Mouse (Mus musculus) embryonic facial prominence, embryonic 14.5 days (tissue): ENCODE measurements around the gene P2rx5. TPM values are rescaled to one million over a fixed set of nuclear protein-coding genes. Genes with fewer than 3 reads are reported as not detected.

Experiments used
- ATAC-seq: fragments of 200-750 bp; cut with Nextera tagmentation; 2 replicates; pipeline ENCODE4 v1.8.0; 2017; ENCODE audit warnings: low read depth, moderate number of reproducible peaks, moderate TSS enrichment
- DNase-seq: peaks from one replicate; pipeline ENCODE4 v3.0.0-alpha.2; 2015; ENCODE audit warnings: low spot score
- H3K27ac ChIP-seq: fragments of 300-500 bp; sonication (generic); replicated peaks from 2 replicates; pipeline ENCODE4 v1.5.1; 2014; ENCODE audit warnings: low read depth, mild to moderate bottlenecking, low read length, moderate library complexity
- H3K27me3 ChIP-seq: fragments of 300-500 bp; sonication (generic); replicated peaks from 2 replicates; pipeline ENCODE4 v1.6.1; 2014; ENCODE audit warnings: low read length; ENCODE audit not compliant: control insufficient read depth, insufficient read depth
- H3K36me3 ChIP-seq: fragments of 300-500 bp; sonication (generic); 2 replicates; pipeline ENCODE4 v1.6.1; 2014; ENCODE audit warnings: low read length, mixed read lengths; ENCODE audit not compliant: control insufficient read depth, insufficient read depth
- H3K4me1 ChIP-seq: fragments of 300-500 bp; sonication (generic); 2 replicates; pipeline ENCODE4 v1.6.1; 2014; ENCODE audit warnings: antibody characterized with exemption, low read length; ENCODE audit not compliant: control insufficient read depth, insufficient read depth
- H3K4me2 ChIP-seq: fragments of 300-500 bp; sonication (generic); 2 replicates; pipeline ENCODE4 v1.6.1; 2014; ENCODE audit warnings: low read depth, mild to moderate bottlenecking, low read length, moderate library complexity, mixed read lengths
- H3K4me3 ChIP-seq: fragments of 300-500 bp; sonication (generic); 2 replicates; pipeline ENCODE4 v1.5.1; 2014; ENCODE audit warnings: low read depth, mild to moderate bottlenecking, low read length
- H3K9ac ChIP-seq: fragments of 300-500 bp; sonication (generic); 2 replicates; pipeline ENCODE4 v1.6.1; 2014; ENCODE audit warnings: low read depth, mild to moderate bottlenecking, low read length, moderate library complexity, mixed read lengths
- H3K9me3 ChIP-seq: fragments of 300-500 bp; sonication (generic); 2 replicates; pipeline ENCODE4 v1.6.1; 2016; ENCODE audit warnings: low read length; ENCODE audit not compliant: control insufficient read depth
- WGBS: fragments of 180-500 bp; shearing (Covaris S2); extraction: QIAGEN DNeasy Blood & Tissue Kit; methylation state at CpG from one replicate; pipeline ENCODE4 v1.1.7; 2014; 5-methylcytosine and 5-hydroxymethylcytosine counted together
- polyA plus RNA-seq: library from polyadenylated mRNA; unstranded; fragments of >200 nt; fragmentation: Nextera tagmentation; extraction: Ambion mirVana; gene quantifications from 2 replicates; pipeline ENCODE4 v1.2.1, GENCODE M21; 2014

The P2rx5 gene
- polyA plus RNA-seq, 1 experiment from 2014 or later: 1.8 TPM

DNA sequence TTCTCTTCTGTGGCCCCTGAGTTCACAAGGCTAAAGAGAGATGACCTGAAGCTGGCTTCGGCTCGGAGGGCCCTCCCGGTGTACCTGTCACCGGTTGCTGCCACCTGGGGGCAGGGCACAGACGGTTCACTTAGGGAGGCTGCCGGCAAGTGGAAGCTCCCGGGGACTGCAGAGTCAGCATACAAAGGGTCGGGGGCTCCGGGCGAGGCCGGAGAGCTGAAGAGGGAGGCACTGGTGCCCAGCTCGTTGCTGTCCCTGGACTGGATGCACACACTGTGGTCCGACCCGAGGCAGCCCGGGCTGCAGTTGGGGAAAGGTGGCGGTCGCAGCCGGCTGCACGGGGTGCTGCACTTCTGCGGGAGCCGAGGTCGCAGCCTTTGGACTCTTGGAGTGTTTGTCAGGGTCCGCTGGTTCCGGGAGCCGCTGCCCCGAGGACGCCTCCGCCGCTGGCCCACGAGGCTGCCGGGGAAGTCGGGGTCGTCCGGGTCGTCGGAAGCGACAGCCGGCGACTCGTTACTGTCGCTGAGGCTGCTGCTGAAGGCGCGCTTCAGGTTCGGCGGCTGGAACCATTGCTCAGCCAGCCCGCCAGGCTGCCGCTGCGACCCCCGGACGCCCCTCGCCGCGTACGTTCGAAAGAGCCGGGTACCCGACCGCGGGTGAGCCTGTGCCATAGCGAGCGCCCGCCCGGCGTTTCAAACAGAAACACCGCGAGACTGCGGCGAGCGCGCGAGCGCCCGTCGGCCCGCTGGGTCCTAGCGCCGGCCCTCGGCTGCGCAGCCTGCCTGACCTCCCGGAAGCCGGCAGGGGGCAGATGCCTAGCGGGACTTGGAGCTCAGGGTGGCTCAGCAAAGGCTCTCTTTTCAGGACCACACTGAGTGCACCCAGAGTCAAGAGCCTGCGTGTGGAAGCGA lies 22.4 kb upstream of the P2rx5 start, which contains the start of gene Haspin:
Haspin (minus strand) TSS at position 704 of the 911 bp plus-strand sequence.
- Histone ChIP-seq H3K9ac (peak within 1 kb of the TSS; percentile 82), H3K4me2 (peak within 1 kb of the TSS; percentile 67), H3K27me3 (no peaks in the 10 kb centered on the region), H3K36me3 (peaks cover 8% of the 10 kb centered on the region; the same call in 1 of the 2 replicates), H3K27ac (no peak within 1 kb of the TSS), H3K4me3 (peak within 1 kb of the TSS; percentile 79), H3K4me1 (peaks cover 15% of the 10 kb centered on the region; the same call in 1 of the 2 replicates), H3K9me3 (no peaks in the 10 kb centered on the region)
- DNase-seq (peak; percentile 94), ATAC-seq (peak; percentile 94)
- WGBS: under 1% methylated on average over 46 of the region's 84 CpGs

DNA sequence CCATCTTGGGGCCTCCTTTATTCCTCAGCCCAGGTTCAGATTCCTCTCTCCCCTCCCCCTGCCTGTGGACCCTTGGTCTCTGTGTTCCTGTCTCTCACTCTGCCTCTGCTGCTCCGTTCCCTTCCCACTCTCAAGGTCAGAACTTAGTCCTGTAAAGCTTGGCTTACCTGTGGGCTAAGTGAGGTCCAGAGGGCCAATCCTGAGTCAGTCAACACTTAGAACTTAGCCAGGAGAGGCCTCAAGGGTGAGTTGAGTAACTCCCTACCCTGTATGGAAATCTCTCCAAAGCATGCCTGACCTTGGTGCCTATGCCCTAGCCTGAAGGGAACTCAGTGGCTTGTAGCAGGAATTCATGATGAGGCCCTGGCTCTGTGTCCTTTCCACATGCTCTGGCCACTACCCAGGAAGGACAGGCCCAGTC lies 15.9 kb upstream of the P2rx5 start:
- no peak overlapping the region for H3K4me2 ChIP-seq
- 77% methylated on average over 1 of the region's 1 CpGs for WGBS
- no peak overlapping the region for H3K27ac ChIP-seq
- no peaks in the 10 kb centered on the region for H3K9me3 ChIP-seq
- H3K9ac ChIP-seq: no peak overlapping the region
- DNase-seq (no peak), ATAC-seq (no peak)
- no peaks in the 10 kb centered on the region for H3K27me3 ChIP-seq
- no peaks in the 10 kb centered on the region for H3K36me3 ChIP-seq
- no peaks in the 10 kb centered on the region for H3K4me1 ChIP-seq
- no peak overlapping the region for H3K4me3 ChIP-seq

DNA sequence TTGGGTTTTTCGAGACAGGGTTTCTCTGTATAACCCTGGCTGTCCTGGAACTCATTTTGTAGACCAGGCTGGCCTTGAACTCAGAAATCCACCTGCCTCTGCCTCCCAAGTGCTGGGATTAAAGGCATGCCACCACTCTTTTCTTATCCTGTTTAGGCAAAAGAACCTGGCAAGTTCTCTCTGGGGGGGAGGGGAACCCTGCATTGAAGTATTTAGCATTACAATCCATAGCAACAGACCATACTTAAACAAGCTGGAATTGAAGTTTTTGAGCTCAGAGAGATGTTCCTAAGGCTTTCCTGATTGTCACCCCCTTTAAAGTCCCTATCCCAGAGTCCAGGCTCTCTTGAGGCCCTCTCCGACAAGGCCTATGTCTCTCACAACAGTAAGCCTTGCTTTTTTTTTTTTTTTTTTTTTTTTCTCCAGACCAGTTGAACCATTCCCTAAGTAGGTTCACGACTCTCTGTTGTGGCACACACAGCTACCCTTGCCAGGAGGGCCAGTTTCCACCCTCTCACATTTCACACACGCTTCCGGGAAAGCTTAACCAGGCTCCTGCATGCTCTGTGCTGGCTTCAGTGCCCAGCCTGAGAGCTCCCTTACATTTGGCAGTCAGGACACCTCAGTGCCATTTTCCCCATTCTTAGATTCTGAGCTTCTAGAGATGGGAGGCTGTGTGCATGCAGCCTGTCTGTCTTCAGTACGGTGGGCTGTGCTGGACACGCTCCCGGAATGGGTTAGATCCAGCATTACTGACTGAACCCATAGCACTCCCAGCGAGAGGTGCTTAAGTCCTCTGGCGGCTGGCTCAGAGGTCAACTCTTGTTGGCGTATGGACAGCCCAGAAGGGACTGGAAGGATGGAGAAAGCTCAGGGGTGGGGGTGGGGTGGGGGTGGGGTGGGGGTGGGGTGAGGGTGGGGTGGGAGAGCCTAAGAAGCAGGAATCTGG lies 13.9 kb upstream of the P2rx5 start:
- Histone ChIP-seq H3K4me3 (no peak overlapping the region), H3K9me3 (no peaks in the 10 kb centered on the region), H3K4me1 (no peaks in the 10 kb centered on the region), H3K27ac (no peak overlapping the region), H3K36me3 (no peaks in the 10 kb centered on the region), H3K9ac (no peak overlapping the region), H3K27me3 (no peaks in the 10 kb centered on the region), H3K4me2 (no peak overlapping the region)
- ATAC-seq (no peak), DNase-seq (peak; percentile 13)
- 52% methylated on average over 11 of the region's 11 CpGs for WGBS

DNA sequence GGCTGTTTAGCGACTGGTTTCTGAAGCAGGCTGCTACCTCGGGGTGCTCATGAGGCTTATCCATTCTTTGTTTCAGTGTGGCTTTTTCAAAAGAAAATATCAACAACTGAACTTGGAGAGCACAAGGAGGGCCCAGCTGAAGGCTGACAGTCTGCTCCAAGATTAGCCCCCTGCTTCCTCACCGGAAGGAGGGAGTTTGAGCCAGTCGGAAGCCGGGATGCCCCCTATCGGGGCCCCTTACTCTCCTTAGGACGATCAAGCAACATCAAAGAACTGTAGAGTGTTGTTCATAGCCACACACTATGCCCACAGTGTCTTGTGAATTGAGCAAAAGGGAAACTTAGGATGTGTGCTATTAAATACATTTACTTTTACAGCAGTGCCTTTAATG lies 13.3 kb upstream of the P2rx5 start:
- Histone ChIP-seq H3K9ac (no peak overlapping the region), H3K27ac (no peak overlapping the region), H3K36me3 (no peaks in the 10 kb centered on the region), H3K4me3 (no peak overlapping the region), H3K4me1 (no peaks in the 10 kb centered on the region), H3K4me2 (no peak overlapping the region), H3K27me3 (no peaks in the 10 kb centered on the region), H3K9me3 (no peaks in the 10 kb centered on the region)
- DNase-seq: no peak
- 53% methylated on average over 7 of the region's 7 CpGs for WGBS
- ATAC-seq: no peak

DNA sequence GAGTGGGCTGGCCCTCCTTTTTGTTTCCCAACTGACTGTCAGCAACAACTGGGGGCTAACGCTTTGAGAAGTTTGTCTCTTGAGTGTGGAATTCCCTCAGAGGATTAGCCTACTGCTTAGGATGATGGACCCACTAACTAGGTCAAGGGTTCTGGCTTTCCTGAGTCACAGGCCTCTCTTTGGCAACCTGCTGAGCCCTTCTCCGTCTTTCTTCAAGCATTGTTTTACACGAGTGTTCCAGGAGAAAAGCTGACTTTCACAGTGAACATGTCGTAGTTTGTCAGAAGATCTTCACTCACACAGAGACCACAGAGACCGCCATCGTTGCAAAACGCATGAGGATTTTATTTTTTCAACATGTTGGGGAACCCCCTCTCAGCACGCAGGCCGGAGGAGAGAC lies 12.0 kb upstream of the P2rx5 start:
- Histone ChIP-seq H3K27me3 (no peaks in the 10 kb centered on the region), H3K4me2 (no peak overlapping the region), H3K27ac (no peak overlapping the region), H3K4me3 (no peak overlapping the region), H3K4me1 (no peaks in the 10 kb centered on the region), H3K9me3 (no peaks in the 10 kb centered on the region), H3K9ac (no peak overlapping the region), H3K36me3 (no peaks in the 10 kb centered on the region)
- 78% methylated on average over 9 of the region's 9 CpGs for WGBS
- no peak for DNase-seq
- ATAC-seq: no peak

DNA sequence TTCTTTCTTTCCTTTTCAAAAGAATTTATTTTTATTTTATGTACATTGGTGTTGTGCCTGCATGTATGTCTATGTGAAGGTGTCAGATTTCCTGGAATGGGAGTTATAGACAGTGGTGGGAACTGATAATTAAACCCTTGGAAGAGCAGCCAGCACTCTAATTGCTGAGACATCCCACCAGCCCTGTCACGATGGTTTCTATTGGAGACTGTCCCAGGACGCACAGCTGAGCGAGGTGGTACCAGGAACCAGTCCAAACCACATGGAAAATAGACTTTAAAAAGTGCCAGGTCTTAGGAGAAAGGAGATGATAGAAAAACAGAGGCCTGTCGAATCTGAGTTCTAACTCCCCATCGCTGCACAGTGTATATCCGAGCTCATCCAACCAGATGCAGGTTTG lies 5.2 kb upstream of the P2rx5 start:
- H3K4me2 ChIP-seq: no peak overlapping the region
- no peaks in the 10 kb centered on the region for H3K9me3 ChIP-seq
- peaks cover 14% of the 10 kb centered on the region; the same call in 1 of the 2 replicates for H3K27me3 ChIP-seq
- H3K9ac ChIP-seq: no peak overlapping the region
- H3K27ac ChIP-seq: no peak overlapping the region
- H3K4me1 ChIP-seq: no peaks in the 10 kb centered on the region
- ATAC-seq: no peak
- H3K36me3 ChIP-seq: no peaks in the 10 kb centered on the region
- no peak overlapping the region for H3K4me3 ChIP-seq
- DNase-seq: peak; percentile 27
- 59% methylated on average over 6 of the region's 6 CpGs for WGBS

DNA sequence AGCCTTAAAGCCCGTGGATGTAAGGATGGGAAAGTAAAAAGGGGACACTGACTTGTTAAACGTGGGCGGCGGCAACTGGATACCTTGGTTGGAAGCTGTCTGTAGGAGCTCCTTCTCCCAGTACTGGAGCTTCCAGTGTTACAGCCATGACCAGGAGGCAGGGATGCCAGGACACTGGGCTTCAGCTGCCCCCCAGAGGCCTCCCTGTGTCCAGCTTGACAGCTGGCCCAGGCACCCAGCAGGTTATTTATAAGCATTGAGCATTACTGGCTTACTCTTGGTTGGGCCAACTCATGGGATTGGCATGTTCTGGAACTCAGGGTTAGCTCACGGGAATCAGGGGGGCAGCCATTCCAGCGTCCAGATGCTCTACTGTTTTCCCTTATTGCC lies 585 bp downstream of the P2rx5 start:
- H3K27ac ChIP-seq: no peak overlapping the region
- H3K4me3 ChIP-seq: peak overlapping the region; percentile 48
- DNase-seq: peak; percentile 47
- H3K9ac ChIP-seq: peak overlapping the region; percentile 61; the same call in 1 of the 2 replicates
- peak overlapping the region; percentile 84 for H3K4me2 ChIP-seq
- WGBS: 23% methylated on average over 6 of the region's 6 CpGs
- no peak for ATAC-seq
- H3K36me3 ChIP-seq: no peaks in the 10 kb centered on the region
- 0 out of 2 replicates have a peak, but pooled peaks cover 5% of the 10 kb centered on the region for H3K4me1 ChIP-seq
- H3K9me3 ChIP-seq: no peaks in the 10 kb centered on the region
- H3K27me3 ChIP-seq: peaks cover 30% of the 10 kb centered on the region

DNA sequence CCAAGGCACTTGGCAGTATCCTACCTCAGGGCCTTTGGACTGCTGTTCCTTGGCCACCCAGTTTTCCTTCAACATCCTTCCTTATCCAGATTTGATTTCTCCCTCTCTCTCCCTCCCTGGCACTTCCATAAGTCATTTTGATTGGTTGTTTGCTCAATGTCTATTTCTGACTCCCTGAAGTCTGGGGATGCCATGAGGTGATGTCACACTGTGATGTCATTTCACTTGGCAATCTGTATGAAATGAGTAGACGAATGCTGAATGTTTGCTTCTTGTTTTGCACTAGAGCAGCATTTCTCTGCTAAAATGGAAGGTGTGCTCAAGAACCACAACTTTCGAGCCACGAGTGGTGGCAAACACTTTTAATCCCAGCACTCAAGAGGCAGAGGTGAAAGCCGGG lies 1.4 kb downstream of the P2rx5 start:
- H3K9me3 ChIP-seq: no peaks in the 10 kb centered on the region
- H3K36me3 ChIP-seq: no peaks in the 10 kb centered on the region
- no peak for ATAC-seq
- WGBS: 83% methylated on average over 4 of the region's 4 CpGs
- no peak overlapping the region for H3K4me3 ChIP-seq
- H3K27ac ChIP-seq: no peak overlapping the region
- H3K4me1 ChIP-seq: 0 out of 2 replicates have a peak, but pooled peaks cover 5% of the 10 kb centered on the region
- DNase-seq: no peak
- no peak overlapping the region for H3K9ac ChIP-seq
- H3K4me2 ChIP-seq: no peak overlapping the region
- H3K27me3 ChIP-seq: peaks cover 30% of the 10 kb centered on the region
